Mouse (Mus musculus) heart, postnatal 0 days (tissue): ENCODE results near the gene Dnmt1. TPM values are rescaled to one million over a fixed set of nuclear protein-coding genes. Genes with fewer than 3 reads are reported as not detected.

Source experiments
- ATAC-seq: fragments of 200-750 bp; cut with Nextera tagmentation; 2 replicates; pipeline ENCODE4 v1.8.0; 2017; ENCODE audit warnings: low read depth, moderate number of reproducible peaks, moderate library complexity; ENCODE audit not compliant: insufficient read depth
- DNase-seq: peaks from one replicate; pipeline ENCODE4 v3.0.0-alpha.2; 2016; ENCODE audit warnings: low spot score
- H3K27ac ChIP-seq: fragments of 300-500 bp; sonication (generic); 2 replicates; pipeline ENCODE4 v1.5.1; 2014; ENCODE audit warnings: low read depth, mild to moderate bottlenecking
- H3K27me3 ChIP-seq: fragments of 300-500 bp; sonication (generic); 2 replicates; pipeline ENCODE4 v1.6.1; 2014; ENCODE audit warnings: low read length, mixed read lengths; ENCODE audit not compliant: control insufficient read depth, insufficient read depth
- H3K36me3 ChIP-seq: fragments of 300-500 bp; sonication (generic); replicated peaks from 2 replicates; pipeline ENCODE4 v1.6.1; 2014; ENCODE audit warnings: low read length, mixed read lengths; ENCODE audit not compliant: control insufficient read depth, insufficient read depth
- H3K4me1 ChIP-seq: fragments of 300-500 bp; sonication (generic); 2 replicates; pipeline ENCODE4 v1.6.1; 2014; ENCODE audit warnings: antibody characterized with exemption; ENCODE audit not compliant: control insufficient read depth, insufficient read depth
- H3K4me2 ChIP-seq: fragments of 300-500 bp; sonication (generic); 2 replicates; pipeline ENCODE4 v1.6.1; 2014; ENCODE audit warnings: low read depth, mild to moderate bottlenecking, low read length, moderate library complexity
- H3K4me3 ChIP-seq: fragments of 300-500 bp; sonication (generic); 2 replicates; pipeline ENCODE4 v1.5.1; 2014; ENCODE audit warnings: low read depth, low read length
- H3K9ac ChIP-seq: fragments of 300-500 bp; sonication (generic); replicated peaks from 2 replicates; pipeline ENCODE4 v1.6.1; 2014; ENCODE audit warnings: low read depth, low read length, mixed read lengths
- H3K9me3 ChIP-seq: fragments of 300-500 bp; sonication (generic); replicated peaks from 2 replicates; pipeline ENCODE4 v1.6.1; 2016; ENCODE audit warnings: low read length; ENCODE audit not compliant: control insufficient read depth
- CTCF ChIP-seq: IDR thresholded peaks from 2 replicates; pipeline ENCODE4 v1.5.1; 2016; ENCODE audit warnings: antibody characterized with exemption, control low read depth, low read depth
- EP300 ChIP-seq: IDR thresholded peaks from 2 replicates; pipeline ENCODE4 v1.6.1; 2016; ENCODE audit warnings: antibody characterized with exemption, low read depth
- WGBS: fragments of 180-500 bp; shearing (Covaris S2); extraction: QIAGEN DNeasy Blood & Tissue Kit; methylation state at CpG from one replicate; pipeline ENCODE4 v1.1.7; 2014; 5-methylcytosine and 5-hydroxymethylcytosine counted together
- polyA plus RNA-seq: library from polyadenylated mRNA; unstranded; fragments of >200 nt; fragmentation: Nextera tagmentation; extraction: Ambion mirVana; gene quantifications from 2 replicates; pipeline ENCODE4 v1.2.1, GENCODE M21; 2015
- total RNA-seq: library from RNA; depleted of rRNA; stranded (reverse); fragments of >200 nt; gene quantifications from 2 replicates; pipeline ENCODE4 v1.2.3, GENCODE M21; 2014; ENCODE audit warnings: low replicate concordance

The Dnmt1 gene
- total and polyA plus RNA-seq, 2 experiments from 2014 or later = 15.4 to 27.4 TPM

DNA sequence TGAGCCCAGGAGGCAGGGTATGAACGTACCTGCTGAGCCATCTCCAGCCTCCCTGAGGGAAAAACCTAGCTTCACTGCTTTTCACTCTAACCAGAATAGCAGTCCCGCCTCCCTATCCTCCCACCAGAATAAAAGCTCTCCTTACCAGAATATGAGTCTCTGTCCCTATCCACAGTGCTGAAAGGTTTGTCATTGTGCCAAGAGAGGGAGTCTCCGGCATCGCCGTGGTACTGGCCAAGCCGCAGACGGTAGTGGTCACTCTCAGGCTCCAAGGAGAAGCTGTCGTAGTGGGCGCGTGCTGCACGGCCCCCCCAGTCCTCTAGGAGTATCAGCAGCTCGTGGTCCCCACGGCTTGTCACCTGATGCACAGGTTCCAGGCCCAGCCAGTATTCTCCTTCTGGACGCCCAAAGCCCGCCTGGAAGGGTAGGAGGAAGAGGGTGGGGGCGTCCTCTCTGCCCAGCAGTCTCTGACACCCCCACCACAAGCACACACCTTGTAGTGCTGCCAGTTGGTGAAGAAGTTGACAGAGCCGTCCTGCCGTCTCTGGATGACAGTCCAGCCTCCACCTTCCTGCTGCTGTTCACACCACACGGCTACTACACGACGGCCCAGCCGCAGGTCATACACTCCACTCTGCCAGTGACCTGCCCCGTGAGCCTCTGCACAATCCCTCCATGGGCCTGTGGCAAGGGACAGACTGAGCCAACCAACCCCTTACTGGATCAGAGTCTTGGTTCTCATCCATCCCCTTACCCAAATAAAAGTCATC lies 84.5 kb downstream of the Dnmt1 start:
- DNase-seq = peak; percentile 21
- Histone ChIP-seq H3K4me1 (no peaks in the 10 kb centered on the region), H3K36me3 (no peaks in the 10 kb centered on the region), H3K4me3 (no peak overlapping the region), H3K27ac (no peak overlapping the region), H3K9me3 (no peaks in the 10 kb centered on the region), H3K9ac (no peak overlapping the region), H3K4me2 (no peak overlapping the region), H3K27me3 (no peaks in the 10 kb centered on the region)
- WGBS = 59% methylated on average over 23 of the region's 23 CpGs
- ATAC-seq = no peak
- TF ChIP-seq CTCF (no peak), EP300 (no peak)

DNA sequence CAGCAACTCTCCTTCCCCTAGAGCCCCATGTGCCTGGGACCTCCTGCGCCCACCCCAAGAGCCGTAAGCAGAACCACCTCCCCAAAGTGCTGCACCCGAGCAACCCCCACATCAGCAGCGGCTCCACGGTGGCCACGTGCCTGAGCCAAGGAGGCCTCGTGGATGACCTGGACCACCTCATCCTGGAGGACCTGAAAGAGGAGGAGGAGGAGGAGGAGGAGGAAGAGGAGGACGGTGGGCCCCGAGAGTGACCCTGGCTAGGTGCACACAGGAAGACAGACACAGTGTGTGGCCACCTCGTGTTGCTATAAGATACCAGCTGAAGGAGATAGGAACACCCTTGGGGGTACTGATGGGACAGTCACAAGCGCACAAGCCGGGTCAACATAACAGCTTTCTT lies 86.2 kb downstream of the Dnmt1 start:
- H3K4me1 ChIP-seq = peaks cover 4% of the 10 kb centered on the region; the same call in 1 of the 2 replicates
- no peak for DNase-seq
- no peak for ATAC-seq
- H3K4me2 ChIP-seq = no peak overlapping the region
- 81% methylated on average over 12 of the region's 12 CpGs for WGBS
- no peak overlapping the region for H3K4me3 ChIP-seq
- no peaks in the 10 kb centered on the region for H3K9me3 ChIP-seq
- H3K9ac ChIP-seq = no peak overlapping the region
- TF ChIP-seq EP300 (no peak), CTCF (no peak)
- H3K27me3 ChIP-seq = 0 out of 2 replicates have a peak, but pooled peaks cover 7% of the 10 kb centered on the region
- no peak overlapping the region for H3K27ac ChIP-seq
- H3K36me3 ChIP-seq = no peaks in the 10 kb centered on the region

DNA sequence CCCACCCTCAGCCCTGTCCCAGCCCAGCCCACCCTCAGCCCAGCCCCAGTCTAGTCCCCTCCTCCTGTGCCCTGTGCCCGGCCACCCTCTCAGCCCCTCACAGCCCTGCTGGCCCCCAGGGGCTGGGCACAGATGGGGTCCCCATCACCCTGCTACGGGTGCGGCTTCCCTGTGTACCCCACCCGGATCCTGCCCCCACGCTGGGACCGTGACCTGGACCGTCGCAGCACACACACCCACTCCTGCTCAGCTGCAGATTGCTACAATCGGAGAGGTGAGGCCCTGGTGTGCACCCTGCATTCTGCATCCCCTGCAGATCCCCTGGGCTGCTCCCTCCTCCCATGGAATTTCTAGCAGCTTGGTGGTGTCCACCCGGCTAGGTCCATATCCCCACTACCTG lies 86.7 kb downstream of the Dnmt1 start:
- no peaks in the 10 kb centered on the region for H3K36me3 ChIP-seq
- H3K9ac ChIP-seq = no peak overlapping the region
- H3K4me1 ChIP-seq = peaks cover 4% of the 10 kb centered on the region; the same call in 1 of the 2 replicates
- no peak for ATAC-seq
- H3K4me2 ChIP-seq = no peak overlapping the region
- no peak overlapping the region for H3K27ac ChIP-seq
- H3K9me3 ChIP-seq = no peaks in the 10 kb centered on the region
- no peak overlapping the region for H3K4me3 ChIP-seq
- DNase-seq = no peak
- H3K27me3 ChIP-seq = 0 out of 2 replicates have a peak, but pooled peaks cover 12% of the 10 kb centered on the region
- 90% methylated on average over 10 of the region's 10 CpGs for WGBS
- no peak for TF ChIP-seq CTCF
- TF ChIP-seq EP300 = no peak

DNA sequence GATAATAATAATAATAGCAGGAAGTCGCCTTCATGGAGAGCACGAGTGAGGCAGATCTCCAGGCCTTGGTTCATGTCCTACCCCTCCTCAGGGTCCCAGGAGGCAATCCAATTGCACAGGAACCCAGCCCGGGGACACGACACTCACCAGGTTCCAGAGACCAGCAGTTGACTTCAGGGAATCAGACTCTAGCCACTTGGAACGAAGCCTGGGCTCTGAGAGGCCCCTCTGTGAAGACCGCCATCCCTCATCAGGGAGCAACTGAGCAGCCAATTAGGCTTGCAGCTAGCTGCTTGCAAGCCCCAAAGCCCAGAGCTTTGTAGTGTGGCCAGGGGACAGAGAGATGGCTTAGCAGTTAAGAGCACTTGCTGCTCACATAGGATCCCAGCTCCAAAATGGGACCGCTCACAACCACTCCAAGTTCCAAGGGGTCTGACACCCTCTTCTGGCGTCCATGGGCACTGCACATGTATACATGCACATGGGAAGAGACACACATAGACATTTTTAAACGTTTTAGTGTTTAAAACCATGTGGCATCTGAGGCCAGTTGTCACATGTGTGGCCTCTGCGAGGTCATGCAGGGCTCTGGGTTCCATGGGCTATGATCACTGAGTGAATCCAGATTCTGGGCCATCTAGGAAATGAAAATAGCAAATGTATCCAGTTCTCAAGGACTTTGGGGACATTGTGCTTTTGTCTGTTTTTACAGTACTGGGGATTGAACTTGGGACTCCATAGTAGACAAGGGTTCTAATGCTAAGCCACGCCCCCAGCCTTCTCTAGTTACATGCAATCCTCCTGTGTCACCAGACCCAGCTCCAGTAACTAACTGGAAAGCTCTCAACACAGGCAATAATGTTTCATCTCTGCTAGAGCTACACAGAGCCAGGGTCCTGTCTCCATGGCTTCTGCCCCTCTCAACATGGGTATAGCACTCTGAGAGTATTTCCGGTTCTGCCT lies 89.2 kb downstream of the Dnmt1 start:
- H3K27me3 ChIP-seq = 0 out of 2 replicates have a peak, but pooled peaks cover 15% of the 10 kb centered on the region
- no peak overlapping the region for H3K4me2 ChIP-seq
- H3K9ac ChIP-seq = no peak overlapping the region
- H3K27ac ChIP-seq = no peak overlapping the region
- no peaks in the 10 kb centered on the region for H3K36me3 ChIP-seq
- H3K4me1 ChIP-seq = peaks cover 4% of the 10 kb centered on the region; the same call in 1 of the 2 replicates
- no peaks in the 10 kb centered on the region for H3K9me3 ChIP-seq
- WGBS = 73% methylated on average over 12 of the region's 12 CpGs
- DNase-seq (no peak), ATAC-seq (no peak)
- no peak overlapping the region for H3K4me3 ChIP-seq
- TF ChIP-seq CTCF (no peak), EP300 (no peak)

DNA sequence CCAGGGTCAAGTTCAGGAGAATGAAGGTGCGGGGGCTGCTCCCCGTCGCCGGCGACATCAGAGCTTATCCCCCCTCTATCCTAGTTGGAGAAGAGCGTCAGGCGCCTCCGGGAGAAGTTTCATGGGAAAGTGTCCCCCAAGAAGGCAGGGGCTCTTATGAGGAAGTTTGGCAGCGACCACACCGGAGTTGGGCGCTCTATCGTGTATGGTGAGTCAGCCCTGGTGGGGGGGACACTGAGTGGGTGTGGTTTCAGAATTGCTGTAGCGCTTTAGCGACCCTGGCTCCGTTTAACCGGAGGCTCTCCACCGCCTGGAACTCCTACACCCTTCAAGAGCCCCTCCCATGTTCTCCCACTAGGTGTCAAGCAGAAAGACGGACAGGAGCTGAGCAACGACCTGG lies 90.4 kb downstream of the Dnmt1 start:
- H3K4me2 ChIP-seq = peak overlapping the region; percentile 81
- 7% methylated on average over 19 of the region's 19 CpGs for whole genome bisulfite sequencing
- H3K4me3 ChIP-seq = peak overlapping the region; percentile 66
- H3K27ac ChIP-seq = no peak overlapping the region
- no peaks in the 10 kb centered on the region for H3K9me3 ChIP-seq
- H3K9ac ChIP-seq = peak overlapping the region; percentile 57; the same call in 1 of the 2 replicates
- no peaks in the 10 kb centered on the region for H3K36me3 ChIP-seq
- H3K27me3 ChIP-seq = 0 out of 2 replicates have a peak, but pooled peaks cover 15% of the 10 kb centered on the region
- TF ChIP-seq CTCF (no peak), EP300 (no peak)
- ATAC-seq (no peak), DNase-seq (no peak)
- peaks cover 4% of the 10 kb centered on the region; the same call in 1 of the 2 replicates for H3K4me1 ChIP-seq
